Mouse (Mus musculus) retina, postnatal 1 day (tissue): ENCODE results near the gene Pitpnm1.
"Not testable (repeated sequence)": the region's sequence is repeated elsewhere in the genome, so short reads cannot be mapped to it uniquely, and the experiment has no call there.

ENCODE experiments used
- DNase-seq: peaks from one replicate; pipeline ENCODE4 v3.0.0-alpha.2; 2012

Pitpnm1 gene

DNA sequence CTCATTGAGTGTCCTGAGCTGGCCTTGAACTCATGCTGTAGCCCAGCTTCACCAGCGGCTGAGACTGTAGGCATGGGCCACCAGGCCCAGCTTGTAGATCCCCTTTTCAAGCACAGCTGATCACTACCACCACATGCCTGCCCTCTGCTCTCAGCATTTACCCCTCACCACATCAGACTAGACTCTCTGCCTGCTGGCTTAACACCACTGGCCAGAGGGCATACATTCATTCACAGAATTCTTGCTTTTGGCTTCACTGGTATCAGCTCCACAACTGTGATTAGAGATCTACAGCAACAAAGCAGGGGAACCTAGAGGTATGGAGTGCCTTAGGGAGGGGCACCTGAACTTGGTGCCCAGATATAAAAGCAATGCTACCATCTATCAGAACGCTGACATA, 20.7 kb downstream of the Pitpnm1 start:
- DNase-seq, result no peak

DNA sequence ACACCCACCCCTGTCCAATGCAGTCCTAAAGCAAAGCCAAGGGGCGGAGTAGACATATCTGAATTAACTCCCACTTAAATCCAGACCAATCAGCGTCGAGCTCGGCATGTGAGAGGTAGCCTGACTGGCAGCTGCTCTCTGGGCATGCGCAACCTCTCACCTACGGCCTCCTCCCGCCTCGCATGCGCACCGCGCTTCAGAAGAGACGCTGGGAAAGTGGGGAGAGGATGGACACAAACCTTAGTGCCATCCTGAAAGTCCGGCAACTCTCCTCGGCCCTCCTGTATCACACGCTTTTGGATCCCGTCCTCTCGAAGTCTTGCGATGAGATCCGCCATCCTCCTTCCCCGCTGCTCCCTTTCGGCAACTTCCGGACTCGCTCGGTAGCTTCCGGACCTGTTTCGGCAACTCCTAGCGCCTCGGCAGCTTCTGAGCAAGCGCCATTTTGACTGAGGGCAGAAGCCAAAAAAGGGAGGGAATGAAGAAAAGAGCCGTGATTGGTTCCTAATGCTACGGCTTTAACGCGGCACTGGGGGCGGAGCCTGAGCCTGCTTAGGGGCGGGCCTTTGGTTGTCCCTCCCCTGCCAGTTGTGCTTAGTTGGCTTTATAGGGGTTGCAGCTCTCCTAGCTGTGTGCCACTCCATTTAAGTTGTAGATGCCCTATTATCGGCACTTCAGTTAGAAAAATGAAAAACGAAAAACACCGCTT, 21.5 kb downstream of the Pitpnm1 start:
- peak; percentile 99 for DNase-seq

DNA sequence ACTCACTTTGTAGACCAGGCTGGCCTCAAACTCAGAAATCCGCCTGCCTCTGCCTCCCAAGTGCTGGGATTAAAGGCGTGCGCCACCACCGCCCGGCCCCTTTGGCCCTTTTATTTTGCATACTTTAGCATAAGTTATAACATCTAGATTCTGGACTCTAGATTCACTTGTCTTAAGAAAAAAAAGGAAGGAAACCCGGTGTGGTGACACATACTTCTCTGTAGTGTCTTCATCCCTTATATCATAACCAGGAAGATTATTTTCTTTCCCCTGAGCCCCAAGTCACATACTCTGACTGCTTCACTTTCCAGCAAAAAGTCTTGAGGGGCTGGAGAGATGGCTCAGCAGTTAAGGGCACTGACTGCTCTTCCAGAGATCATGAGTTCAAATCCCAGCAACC, 22.1 kb downstream of the Pitpnm1 start:
- DNase-seq, result not testable (repeated sequence)

DNA sequence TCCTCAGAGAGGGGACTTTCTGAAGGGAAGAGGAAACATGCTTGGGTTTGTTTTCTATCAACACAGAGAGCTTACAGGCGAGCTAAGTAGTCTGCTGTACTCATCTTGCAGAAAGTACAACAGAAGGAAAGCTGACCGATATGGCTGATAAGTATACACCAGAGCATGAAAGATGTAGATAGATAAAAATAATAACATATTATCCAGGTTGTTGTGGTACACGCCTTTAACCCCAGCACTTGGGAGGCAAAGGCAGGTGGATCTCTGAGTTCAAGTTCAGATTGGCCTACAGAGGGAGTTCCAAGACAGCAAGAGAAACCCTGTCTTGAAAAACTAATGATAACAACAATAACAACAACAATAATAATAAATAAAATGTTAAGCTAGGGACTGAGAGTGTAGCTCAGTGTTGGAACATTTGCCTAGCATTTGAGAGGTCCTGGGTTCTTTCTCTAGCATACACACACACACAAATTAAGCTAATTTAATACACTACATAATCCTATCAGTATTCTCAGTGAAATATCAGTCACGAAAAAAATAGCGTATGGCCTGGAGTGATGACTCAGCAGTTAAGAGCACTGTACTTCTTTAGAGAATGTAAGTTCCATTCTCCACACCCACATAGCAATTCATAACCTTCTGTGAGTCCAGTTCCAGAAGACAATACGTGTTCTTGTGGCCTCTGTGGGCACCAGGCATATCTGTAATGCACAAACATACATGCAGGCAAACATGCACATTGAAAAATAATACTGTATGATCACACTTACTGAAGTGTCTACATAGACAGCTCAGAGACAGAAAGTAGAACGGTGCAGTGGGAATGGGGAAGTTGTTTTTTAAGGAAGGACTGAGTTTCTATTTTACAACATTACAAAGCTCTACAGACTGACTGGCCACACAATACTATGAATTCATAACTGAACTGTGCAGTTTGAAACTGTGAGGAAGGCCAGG, 22.9 kb downstream of the Pitpnm1 start:
- no peak for DNase-seq

DNA sequence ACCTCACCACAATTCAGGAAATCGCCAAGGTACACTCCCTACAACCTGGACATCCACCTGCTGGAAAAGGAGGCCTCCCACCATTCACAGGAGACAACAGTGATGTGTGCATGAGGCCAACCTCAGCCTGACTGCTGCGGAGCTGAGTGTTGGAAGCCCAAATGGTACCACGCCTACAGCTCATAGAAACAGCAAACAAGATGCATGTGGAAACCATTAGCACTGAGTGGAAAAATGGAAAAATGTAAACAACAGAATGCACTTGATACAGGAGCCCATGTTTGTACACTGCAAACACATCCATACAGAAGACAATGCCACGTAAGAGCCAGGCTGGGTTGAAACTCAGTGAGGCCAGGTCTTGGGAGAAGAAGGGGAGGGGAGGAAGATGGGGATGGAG, 24.6 kb downstream of the Pitpnm1 start:
- DNase-seq, result no peak

DNA sequence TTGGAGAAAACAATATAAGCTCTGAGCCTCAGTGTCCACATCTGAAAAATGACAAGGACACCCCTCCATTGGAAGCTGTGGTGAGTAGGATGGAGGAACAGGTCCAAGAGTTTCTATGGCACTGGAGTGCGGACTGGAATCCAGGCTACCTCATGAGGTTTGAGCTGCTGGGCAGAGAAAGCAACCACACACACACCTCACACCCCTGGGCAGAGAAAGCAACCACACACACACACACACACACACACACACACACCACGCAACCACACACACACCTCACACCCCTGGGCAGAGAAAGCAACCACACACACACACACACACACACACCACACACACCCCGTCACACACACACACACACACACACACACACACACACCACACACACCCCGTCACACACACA, 25.5 kb downstream of the Pitpnm1 start:
- DNase-seq, result peak; percentile 35

DNA sequence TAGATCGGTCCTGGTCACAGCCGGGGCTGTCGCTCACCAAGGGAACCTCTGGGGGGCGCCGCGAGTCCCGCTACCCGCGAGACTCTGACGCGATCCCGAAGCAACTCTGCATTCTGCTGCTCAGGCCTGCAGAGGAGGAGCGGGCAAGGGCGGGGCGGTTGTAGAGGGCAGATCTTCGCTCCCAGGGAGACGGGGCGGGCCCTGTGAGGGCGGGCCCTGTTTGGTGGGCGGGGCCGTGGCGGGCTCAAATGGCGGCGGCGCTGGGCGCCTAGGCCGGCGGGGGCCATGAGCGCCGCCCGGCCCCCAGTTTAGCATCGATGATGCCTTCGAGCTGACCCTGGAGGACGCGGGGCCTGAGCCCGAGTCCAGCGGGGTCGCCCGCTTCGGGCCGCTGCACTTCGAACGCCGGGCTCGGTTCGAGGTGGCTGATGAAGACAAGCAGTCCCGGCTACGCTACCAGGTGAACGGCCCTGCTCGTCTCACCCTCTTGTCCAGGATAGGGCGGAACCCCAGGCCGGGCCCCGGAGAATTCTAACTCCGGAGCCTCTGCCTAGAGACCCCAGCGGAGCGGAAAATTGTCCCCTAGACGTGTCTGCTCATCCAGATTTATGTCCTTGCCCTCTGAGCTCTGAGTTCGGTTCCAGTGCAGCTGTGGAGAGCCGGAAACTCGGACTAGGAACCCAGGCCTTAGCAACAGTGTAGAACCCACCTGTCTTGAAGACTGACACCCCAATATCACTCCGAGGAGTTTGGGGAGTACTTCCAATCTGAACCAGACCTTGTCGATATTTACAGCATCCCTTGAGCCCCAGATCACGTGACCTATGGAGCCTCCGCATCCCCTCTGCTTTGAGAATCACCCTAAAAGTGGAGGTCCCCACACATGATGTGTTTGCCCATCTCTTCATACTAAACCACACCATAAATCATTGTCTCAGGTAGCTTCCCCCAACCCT, 26.2 kb downstream of the Pitpnm1 start, which contains the start of gene Aip:
Gene Aip (minus strand): TSS at position 118 of the 956 bp plus-strand sequence.
- peak; percentile 99 for DNase-seq

DNA sequence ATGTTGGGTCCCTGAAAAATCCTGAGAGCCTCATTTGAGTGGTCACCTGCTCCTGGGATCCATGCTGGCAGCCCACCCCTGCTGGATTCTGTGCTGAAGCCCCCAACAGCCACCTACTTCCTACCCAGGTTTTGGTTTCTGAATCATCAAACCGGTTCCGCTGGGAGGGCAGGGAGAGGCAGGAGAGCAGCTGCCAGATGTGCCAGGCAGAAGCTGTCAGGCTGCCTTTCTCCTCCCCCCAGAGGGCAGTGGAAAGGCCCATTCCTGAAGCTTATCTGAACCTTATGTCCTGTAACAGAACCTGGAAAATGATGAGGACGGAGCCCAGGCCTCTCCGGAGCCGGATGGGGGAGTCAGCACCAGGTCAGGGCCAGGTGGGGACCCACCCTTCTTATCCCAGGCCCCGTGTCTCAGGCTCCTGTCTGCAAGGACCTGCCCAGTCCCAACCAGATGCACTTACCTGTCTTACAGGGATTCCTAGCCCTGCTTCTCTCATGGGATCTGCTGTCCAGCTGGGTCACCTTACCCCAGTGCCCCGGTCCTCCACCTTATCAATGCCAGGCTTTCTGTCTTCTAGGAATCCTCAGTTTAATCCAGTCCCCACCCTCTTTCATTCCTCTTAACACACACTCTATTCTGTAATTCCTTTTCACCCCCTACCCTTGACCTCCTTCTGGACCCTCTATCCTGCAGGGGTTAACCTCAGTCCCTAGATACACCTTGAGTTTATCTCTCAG, 27.1 kb downstream of the Pitpnm1 start:
- DNase-seq, result no peak

DNA sequence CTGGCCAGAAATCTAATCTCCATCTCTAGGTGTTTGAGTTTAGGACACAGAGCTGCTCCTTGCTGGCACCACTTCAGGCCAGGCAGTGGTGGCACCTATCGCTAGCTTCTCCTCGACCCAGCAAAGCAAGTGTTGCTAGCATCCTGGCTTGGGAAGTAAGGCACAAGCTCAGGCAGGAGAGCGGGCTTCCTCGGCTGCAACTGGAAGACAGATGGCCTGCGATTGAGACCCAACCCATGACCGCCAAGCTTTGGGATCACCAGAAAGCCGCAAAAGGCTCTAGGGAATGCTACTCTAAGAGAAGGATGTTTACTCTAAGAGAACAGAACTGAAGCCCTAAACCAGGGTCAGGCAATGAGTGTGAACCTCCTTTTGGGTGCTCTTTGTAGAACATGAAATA, 29.7 kb downstream of the Pitpnm1 start:
- DNase-seq, result no peak

DNA sequence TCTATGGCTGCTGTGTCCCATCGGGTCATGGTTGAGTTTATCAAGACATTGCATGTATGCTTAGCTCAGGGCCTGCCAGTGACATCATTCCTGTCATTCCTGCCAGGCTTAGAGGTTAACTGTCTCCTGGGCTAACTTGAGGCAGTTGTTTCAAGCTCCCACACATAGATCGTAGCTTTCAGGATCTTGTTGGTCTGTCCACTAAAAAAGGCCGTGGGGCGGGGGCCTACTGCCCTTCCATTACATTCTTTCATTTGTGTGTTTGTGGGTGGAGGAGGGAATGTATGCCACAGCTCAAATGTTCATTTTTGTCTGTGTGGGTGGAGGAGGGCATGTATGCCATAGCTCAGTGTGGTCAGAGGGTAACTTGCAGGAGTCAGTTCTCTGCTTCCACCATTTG, 30.3 kb downstream of the Pitpnm1 start:
- DNase-seq, result no peak

DNA sequence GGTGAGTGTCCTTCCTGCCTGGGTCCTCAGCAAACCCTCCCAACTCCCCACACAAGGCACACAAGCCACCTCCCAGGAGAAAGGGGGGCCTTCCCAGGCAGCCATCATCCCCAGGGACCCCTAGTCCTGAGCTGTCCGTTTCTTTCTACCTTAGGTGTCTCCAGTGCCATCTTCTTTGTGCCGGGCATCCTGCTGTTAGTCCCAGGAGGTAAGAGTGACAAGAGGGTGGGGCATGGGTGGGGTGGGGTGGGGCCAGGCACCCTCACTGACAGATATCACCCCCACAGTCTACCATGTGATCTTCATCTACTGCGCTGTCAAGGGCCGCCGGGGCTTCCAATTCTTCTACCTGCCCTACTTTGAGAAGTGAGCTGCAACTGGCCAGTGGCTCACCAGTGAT, 31.3 kb downstream of the Pitpnm1 start:
- no peak for DNase-seq

DNA sequence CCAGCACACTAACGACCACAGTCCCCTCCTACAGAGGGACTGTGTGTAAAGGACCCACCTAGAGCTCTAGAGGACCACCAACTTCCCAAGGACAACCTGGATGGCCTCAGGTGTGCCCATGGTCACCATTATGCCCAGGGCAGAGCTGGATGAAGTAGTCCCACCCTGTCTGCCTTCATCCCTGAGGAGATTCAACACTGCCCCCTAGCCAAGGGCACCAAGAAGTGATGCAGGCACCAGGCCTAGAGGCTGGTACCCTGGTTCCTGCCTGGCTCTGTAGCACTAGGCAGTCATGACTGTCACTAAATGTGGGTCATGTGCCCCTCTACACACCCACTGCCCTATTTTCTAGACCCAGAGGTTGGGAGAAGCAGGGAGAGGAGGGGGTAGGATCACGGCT, 32.0 kb downstream of the Pitpnm1 start:
- peak; percentile 12 for DNase-seq

DNA sequence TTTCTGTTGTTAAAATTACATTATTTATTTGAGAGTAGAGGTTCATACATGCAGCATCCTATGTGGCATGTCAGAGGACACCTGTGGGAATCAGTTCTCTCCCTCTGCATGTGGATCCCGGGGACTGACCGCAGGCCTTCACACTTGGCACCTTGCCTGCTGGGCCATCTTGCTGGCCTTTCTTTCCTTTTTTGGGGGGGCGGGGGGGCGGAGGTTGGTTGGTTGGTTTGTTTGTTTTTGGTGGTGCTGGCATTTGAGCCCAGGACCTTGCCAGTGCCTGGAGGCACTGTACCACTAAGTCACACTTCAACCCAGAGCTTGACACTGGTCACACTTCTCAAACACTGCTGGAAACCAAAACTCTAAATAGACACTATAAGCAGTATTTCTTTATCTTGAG, 34.6 kb downstream of the Pitpnm1 start:
- DNase-seq, result no peak

DNA sequence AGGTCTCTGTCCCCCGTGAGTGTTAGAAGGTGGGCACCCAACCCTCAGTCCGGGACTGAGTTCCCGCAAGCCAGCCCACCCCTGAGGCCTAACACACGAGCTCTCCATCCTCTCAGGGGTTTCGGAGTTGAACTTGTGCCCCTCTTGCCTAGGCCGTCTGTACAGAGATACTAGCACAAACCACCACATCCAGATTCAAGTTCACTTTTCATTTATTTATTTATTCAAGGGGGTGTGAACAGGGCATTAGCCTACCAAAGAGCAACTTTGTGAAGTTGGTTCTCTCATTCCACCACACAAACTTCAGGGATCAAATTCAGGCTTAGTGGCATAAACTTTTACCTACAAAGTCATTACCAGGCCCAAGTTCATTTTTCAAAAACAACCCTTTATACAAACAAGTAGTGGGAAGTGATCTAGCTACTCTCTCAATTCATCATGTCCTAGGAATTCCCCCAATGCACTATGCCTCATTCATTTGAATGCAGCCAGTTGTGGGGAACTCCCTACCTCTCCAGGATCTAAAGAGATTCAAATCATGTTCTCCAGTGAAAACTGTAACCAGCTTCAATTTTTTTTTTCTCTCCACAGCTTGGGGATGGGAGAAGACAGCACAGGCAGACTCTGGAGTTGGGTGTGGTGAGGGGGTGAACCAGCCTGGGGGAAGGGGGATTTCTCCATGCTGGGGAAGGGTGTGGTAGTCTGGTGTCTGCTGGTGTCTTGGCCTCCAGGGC, 35.6 kb downstream of the Pitpnm1 start:
- DNase-seq, result not testable (repeated sequence)

DNA sequence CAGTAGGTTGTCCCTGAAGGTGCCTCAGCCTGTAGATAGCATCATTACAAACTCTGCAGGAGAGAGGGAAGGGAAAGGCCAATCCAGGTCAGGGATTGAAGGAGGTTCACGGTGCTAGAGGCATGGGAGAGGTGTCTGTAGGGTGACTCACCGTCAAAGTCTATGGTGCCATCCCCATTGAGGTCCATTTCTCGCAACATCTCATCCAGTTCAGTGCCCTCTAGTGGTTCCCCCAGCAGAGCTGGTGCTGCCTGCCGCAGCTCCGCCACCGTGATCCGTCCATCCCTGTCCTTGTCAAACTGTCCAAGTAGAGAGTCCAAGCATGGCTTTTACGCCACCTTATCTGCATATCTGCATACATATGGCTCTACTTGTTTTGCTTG, 36.2 kb downstream of the Pitpnm1 start:
- peak; percentile 30 for DNase-seq

DNA sequence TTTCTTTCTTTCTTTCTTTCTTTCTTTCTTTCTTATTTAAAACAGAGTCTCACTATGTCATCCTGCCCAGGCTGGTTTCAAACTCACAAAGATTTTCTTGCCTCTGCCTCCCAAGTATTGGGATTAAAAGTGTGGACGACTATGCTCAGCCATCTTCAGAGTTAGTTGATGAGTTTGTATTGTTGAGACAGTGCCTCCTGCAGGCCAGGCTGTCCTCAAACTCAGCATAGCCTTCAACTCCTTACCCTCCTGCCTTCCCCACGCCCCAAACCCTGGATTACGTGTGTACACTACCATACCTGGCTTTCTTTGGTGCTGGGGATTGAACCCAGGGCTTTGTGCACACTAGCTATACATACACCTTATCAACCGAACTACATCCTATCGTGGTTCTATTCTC, 36.7 kb downstream of the Pitpnm1 start:
- no peak for DNase-seq

DNA sequence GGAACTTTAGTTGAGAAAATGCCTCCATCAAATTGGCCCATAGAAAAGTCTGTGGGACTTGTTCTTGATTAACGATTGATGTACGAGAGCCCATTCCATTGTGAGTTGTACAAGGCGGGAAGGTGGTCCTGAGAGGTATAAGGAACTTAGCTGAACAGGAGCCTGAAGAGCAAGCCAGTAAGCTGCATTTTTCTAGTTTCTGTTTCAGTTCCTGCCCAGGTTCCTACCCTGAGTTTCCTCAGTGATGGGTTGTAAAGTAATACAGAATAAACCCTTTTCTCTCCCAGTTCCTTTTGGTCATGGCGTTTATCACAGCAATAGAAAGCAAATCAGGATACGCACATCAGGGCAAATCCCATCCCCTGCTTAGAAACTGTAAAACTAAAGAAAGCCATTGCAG, 38.1 kb downstream of the Pitpnm1 start:
- DNase-seq, result no peak

DNA sequence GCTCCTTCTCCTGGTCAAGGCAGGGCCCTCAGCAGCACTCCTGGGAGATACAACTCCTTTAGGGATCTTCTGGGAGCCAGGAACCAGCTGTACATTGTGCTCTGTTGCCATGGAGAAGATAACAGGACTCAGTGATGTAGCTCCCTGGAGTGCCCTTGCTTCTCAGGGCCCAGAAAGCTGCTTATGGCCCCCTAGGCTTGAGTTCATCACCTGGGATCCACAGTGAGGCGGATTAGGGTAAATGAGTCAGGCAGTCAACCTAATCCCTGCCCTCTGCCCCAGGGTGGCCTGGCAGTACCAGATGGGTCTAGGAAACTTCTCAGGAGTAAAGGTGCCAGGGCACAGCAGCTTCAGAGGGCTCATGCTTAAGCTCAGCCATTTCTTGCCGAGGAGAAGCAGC, 39.6 kb downstream of the Pitpnm1 start, which contains the start of gene Gpr152:
Gene Gpr152 (plus strand): TSS at position 342 of the 400 bp plus-strand sequence.
- DNase-seq, result peak; percentile 71

DNA sequence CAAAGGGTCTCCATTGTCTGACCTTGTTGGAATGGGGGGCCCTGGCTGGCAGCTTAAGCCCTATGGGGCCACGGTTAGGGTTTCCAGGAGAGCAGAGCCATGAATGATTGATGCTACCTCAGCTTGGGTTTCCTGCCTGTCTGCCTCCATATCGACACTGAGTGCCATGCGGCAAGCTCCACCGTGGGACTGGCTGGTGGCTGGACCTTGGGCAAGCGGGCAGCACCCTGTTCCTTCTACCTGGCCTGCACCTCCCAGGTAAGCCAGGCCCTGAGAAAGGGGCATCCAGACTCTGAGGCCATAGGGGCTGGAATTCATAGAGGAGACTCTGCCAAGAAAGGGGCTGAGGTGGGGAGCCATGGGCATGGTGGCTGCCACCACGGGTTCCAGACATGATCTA, 40.3 kb downstream of the Pitpnm1 start:
- no peak for DNase-seq

DNA sequence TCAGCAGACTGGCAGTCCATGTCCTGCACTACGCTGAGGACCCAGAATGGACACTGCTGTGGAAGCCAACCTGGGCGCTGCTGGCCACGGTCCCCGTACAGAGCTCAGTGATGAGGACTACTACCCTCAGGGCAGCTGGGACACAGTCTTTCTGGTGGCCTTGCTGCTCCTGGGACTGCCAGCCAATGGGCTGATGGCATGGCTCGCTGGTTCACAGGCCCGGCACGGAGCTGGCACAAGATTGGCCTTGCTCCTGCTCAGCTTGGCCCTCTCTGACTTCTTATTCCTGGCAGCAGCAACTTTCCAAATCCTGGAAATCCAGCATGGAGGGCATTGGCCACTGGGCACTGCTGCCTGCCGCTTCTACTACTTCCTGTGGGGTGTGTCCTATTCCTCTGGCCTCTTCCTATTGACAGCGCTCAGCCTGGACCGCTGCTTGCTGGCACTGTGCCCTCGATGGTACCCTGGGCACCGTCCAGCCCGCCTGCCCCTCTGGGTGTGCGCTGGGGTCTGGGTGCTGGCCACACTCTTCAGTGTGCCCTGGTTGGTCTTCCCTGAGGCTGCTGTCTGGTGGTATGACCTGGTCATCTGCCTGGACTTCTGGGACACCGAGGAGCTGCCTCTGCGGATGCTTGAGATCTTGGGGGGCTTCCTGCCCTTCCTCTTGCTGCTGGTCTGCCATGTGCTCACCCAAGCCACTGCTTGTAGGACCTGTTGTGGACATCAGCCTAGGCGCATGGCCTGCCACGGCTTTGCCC, 42.8 kb downstream of the Pitpnm1 start:
- DNase-seq, result no peak
